Comparison of ENCODE assay signal across 10 mouse cellular contexts in genomic region chr7:28351676-28352191, GRCm38 (mm10). TPM values are rescaled to one million over a fixed set of nuclear protein-coding genes. Genes with fewer than 3 reads are reported as not detected.
DNase-seq lines count a peak whose midpoint lies in the region; ATAC-seq and TF ChIP-seq lines count a peak whose summit lies in the region.
"Had no signal": no experiment of that assay in that cellular context is flagged by ENCODE, and none has a peak within 500 bp of the region (broad histone marks: within the 10 kb centered on the region; RNA-seq: fewer than 3 reads in every experiment).

No protein-coding gene starts in this region.

- H3K9me3 ChIP-seq in lung, embryonic 14.5 days (ENCODE audit: low read depth, low read length) = no peaks in the 10 kb centered on the region
- H3K9me3 ChIP-seq in embryonic facial prominence, embryonic 15.5 days (replicated peaks) = no peaks in the 10 kb centered on the region
- no peaks in the 10 kb centered on the region for H3K9me3 ChIP-seq in limb, embryonic 11.5 days (ENCODE audit: control insufficient read depth, low read length)
- no peaks in the 10 kb centered on the region for H3K9me3 ChIP-seq in neural tube, embryonic 14.5 days (ENCODE audit: control insufficient read depth, low read length)

- peak overlapping the region; percentile 94 for H3K4me2 ChIP-seq in lung, embryonic 14.5 days
- H3K4me2 ChIP-seq in embryonic facial prominence, embryonic 15.5 days (replicated peaks) = peak overlapping the region; percentile 73
- H3K4me2 ChIP-seq in limb, embryonic 11.5 days (ENCODE audit: low read depth, severe bottlenecking) = peak overlapping the region; percentile 86
- peak overlapping the region; percentile 71 for H3K4me2 ChIP-seq in neural tube, embryonic 14.5 days (ENCODE audit: low read depth, low read length)

- peaks cover 37% of the 10 kb centered on the region for H3K36me3 ChIP-seq in lung, embryonic 14.5 days (ENCODE audit: insufficient read depth)
- H3K36me3 ChIP-seq in embryonic facial prominence, embryonic 15.5 days = peaks cover 35% of the 10 kb centered on the region
- peaks cover 15% of the 10 kb centered on the region for H3K36me3 ChIP-seq in limb, embryonic 11.5 days (ENCODE audit: control insufficient read depth, insufficient read depth, low read length)
- peaks cover 16% of the 10 kb centered on the region for H3K36me3 ChIP-seq in neural tube, embryonic 14.5 days (ENCODE audit: control insufficient read depth, insufficient read depth, low read length)

- no peak for DNase-seq in lung, embryonic 14.5 days
- no peak for DNase-seq in lung, postnatal 25 days (ENCODE audit: low spot score)
- DNase-seq in limb, embryonic 11.5 days (ENCODE audit: low spot score) = no peak
- no peak for DNase-seq in right cerebral cortex, postnatal 10 days (ENCODE audit: low spot score in 2 of 2)
- no peak for DNase-seq in adrenal gland, adult 18-20 months (ENCODE audit: low spot score in 2 of 2)
- DNase-seq in layer of hippocampus, adult 18-20 months (ENCODE audit: low spot score in 2 of 2) = no peak
- DNase-seq: adrenal gland, postnatal 25 days; lung, adult 2 months had no signal

- H3K4me3 ChIP-seq in lung, embryonic 14.5 days (ENCODE audit: low read depth, low read length) = peak overlapping the region; percentile 89
- peak overlapping the region; percentile 90 for H3K4me3 ChIP-seq in embryonic facial prominence, embryonic 15.5 days (replicated peaks)
- peak overlapping the region; percentile 91 for H3K4me3 ChIP-seq in limb, embryonic 11.5 days (ENCODE audit: low read depth, low read length)
- peak overlapping the region; percentile 67 for H3K4me3 ChIP-seq in neural tube, embryonic 14.5 days (ENCODE audit: low read depth, low read length)

- no peaks in the 10 kb centered on the region for H3K27me3 ChIP-seq in lung, embryonic 14.5 days (ENCODE audit: insufficient read depth, low read length)
- no peaks in the 10 kb centered on the region for H3K27me3 ChIP-seq in embryonic facial prominence, embryonic 15.5 days
- no peaks in the 10 kb centered on the region for H3K27me3 ChIP-seq in limb, embryonic 11.5 days (ENCODE audit: control insufficient read depth, insufficient read depth, low read length)
- H3K27me3 ChIP-seq in neural tube, embryonic 14.5 days (ENCODE audit: control insufficient read depth, insufficient read depth, low read length) = no peaks in the 10 kb centered on the region

- no peak for TF ChIP-seq CTCF in lung, embryonic 14.5 days (IDR thresholded peaks at IDR 0.05; ENCODE audit: low read depth)

- no peak for ATAC-seq in lung, embryonic 14.5 days (ENCODE audit: insufficient read depth)
- no peak for ATAC-seq in embryonic facial prominence, embryonic 15.5 days (ENCODE audit: insufficient number of reproducible peaks, low FRiP score, low TSS enrichment, low read depth)
- no peak for ATAC-seq in limb, embryonic 11.5 days (ENCODE audit: insufficient number of reproducible peaks, low FRiP score, low TSS enrichment, low read depth)
- no peak for ATAC-seq in neural tube, embryonic 14.5 days (ENCODE audit: low read depth)

- 26% methylated on average over 4 of the region's 4 CpGs for WGBS in lung, embryonic 14.5 days
- 31% methylated on average over 4 of the region's 4 CpGs for WGBS in embryonic facial prominence, embryonic 15.5 days
- WGBS in limb, embryonic 11.5 days = 39% methylated on average over 4 of the region's 4 CpGs
- 50% methylated on average over 4 of the region's 4 CpGs for WGBS in neural tube, embryonic 14.5 days

- peaks cover 6% of the 10 kb centered on the region for H3K4me1 ChIP-seq in lung, embryonic 14.5 days (ENCODE audit: insufficient read depth)
- peaks cover 29% of the 10 kb centered on the region for H3K4me1 ChIP-seq in embryonic facial prominence, embryonic 15.5 days
- peaks cover 11% of the 10 kb centered on the region for H3K4me1 ChIP-seq in limb, embryonic 11.5 days (ENCODE audit: control insufficient read depth, insufficient read depth, low read length)
- peaks cover 15% of the 10 kb centered on the region for H3K4me1 ChIP-seq in neural tube, embryonic 14.5 days (ENCODE audit: control insufficient read depth, insufficient read depth, low read length)

- peak overlapping the region; percentile 99 for H3K9ac ChIP-seq in lung, embryonic 14.5 days
- peak overlapping the region; percentile 97 for H3K9ac ChIP-seq in embryonic facial prominence, embryonic 15.5 days
- peak overlapping the region; percentile 96 for H3K9ac ChIP-seq in limb, embryonic 11.5 days (ENCODE audit: low read length)
- peak overlapping the region; percentile 94; the same call in 1 of the 2 replicates for H3K9ac ChIP-seq in neural tube, embryonic 14.5 days (replicated peaks; ENCODE audit: low read depth, low read length)

- peak overlapping the region; percentile 80 for H3K27ac ChIP-seq in lung, embryonic 14.5 days (ENCODE audit: low read depth)
- no peak overlapping the region; the same call in 1 of the 2 replicates for H3K27ac ChIP-seq in embryonic facial prominence, embryonic 15.5 days (replicated peaks)
- H3K27ac ChIP-seq in limb, embryonic 11.5 days (replicated peaks; ENCODE audit: low read depth, low read length) = no peak overlapping the region
- no peak overlapping the region for H3K27ac ChIP-seq in neural tube, embryonic 14.5 days (ENCODE audit: low read depth, low read length)

RNA-seq across cellular contexts. Expression of gene Rps16, which starts 1.3 kb away (rescaled TPM):
- polyA plus RNA-seq in lung, embryonic 14.5 days (2014; fragmentation: Nextera tagmentation; extraction: Ambion mirVana) = 1,310 and 1,324 TPM in 2 replicates
- 1,000 and 1,004 TPM in 2 replicates for polyA plus RNA-seq in embryonic facial prominence, embryonic 15.5 days (2015; fragmentation: Nextera tagmentation; extraction: Ambion mirVana)
- 1,100 and 1,120 TPM in 2 replicates for polyA plus RNA-seq in limb, embryonic 11.5 days (2014; fragmentation: Nextera tagmentation; extraction: Ambion mirVana)
- polyA plus RNA-seq in neural tube, embryonic 14.5 days (2014; fragmentation: Nextera tagmentation; extraction: Ambion mirVana) = 498 and 551 TPM in 2 replicates
- total RNA-seq in adrenal gland, adult 18-20 months (2021) = 100 to 1,000 TPM; 983 to 986 TPM
- total RNA-seq in layer of hippocampus, adult 18-20 months (2021) = 100 to 1,000 TPM; 481 to 546 TPM

RNA-seq across cellular contexts. Expression of gene Supt5, which starts 13.2 kb away (rescaled TPM):
- 73.5 and 77.5 TPM in 2 replicates for polyA plus RNA-seq in lung, embryonic 14.5 days (2014; fragmentation: Nextera tagmentation; extraction: Ambion mirVana)
- polyA plus RNA-seq in embryonic facial prominence, embryonic 15.5 days (2015; fragmentation: Nextera tagmentation; extraction: Ambion mirVana) = 93.3 and 98.8 TPM in 2 replicates
- polyA plus RNA-seq in limb, embryonic 11.5 days (2014; fragmentation: Nextera tagmentation; extraction: Ambion mirVana) = 89.0 and 94.7 TPM in 2 replicates
- polyA plus RNA-seq in neural tube, embryonic 14.5 days (2014; fragmentation: Nextera tagmentation; extraction: Ambion mirVana) = 77.1 and 87.1 TPM in 2 replicates
- total RNA-seq in adrenal gland, adult 18-20 months (2021) = 100 to 1,000 TPM; 143 to 193 TPM
- total RNA-seq in layer of hippocampus, adult 18-20 months (2021) = 100 to 1,000 TPM; 116 to 119 TPM

RNA-seq across cellular contexts. Expression of gene Plekhg2, which starts 20.7 kb away (rescaled TPM):
- polyA plus RNA-seq in lung, embryonic 14.5 days (2014; fragmentation: Nextera tagmentation; extraction: Ambion mirVana) = 74.1 and 75.1 TPM in 2 replicates
- 66.8 and 76.1 TPM in 2 replicates for polyA plus RNA-seq in embryonic facial prominence, embryonic 15.5 days (2015; fragmentation: Nextera tagmentation; extraction: Ambion mirVana)
- polyA plus RNA-seq in limb, embryonic 11.5 days (2014; fragmentation: Nextera tagmentation; extraction: Ambion mirVana) = 73.2 and 79.6 TPM in 2 replicates
- 15.9 and 23.5 TPM in 2 replicates for polyA plus RNA-seq in neural tube, embryonic 14.5 days (2014; fragmentation: Nextera tagmentation; extraction: Ambion mirVana)
- total RNA-seq in adrenal gland, adult 18-20 months (2021) = 10 to 100 TPM; 14.4 to 22.2 TPM
- total RNA-seq in layer of hippocampus, adult 18-20 months (2021) = 1 to 10 TPM; 4.8 to 5.1 TPM

RNA-seq across cellular contexts. Expression of gene Zfp36, which starts 28.3 kb away (rescaled TPM):
- polyA plus RNA-seq in lung, embryonic 14.5 days (2014; fragmentation: Nextera tagmentation; extraction: Ambion mirVana) = 12.9 and 13.2 TPM in 2 replicates
- polyA plus RNA-seq in embryonic facial prominence, embryonic 15.5 days (2015; fragmentation: Nextera tagmentation; extraction: Ambion mirVana) = 20.2 and 23.5 TPM in 2 replicates
- polyA plus RNA-seq in limb, embryonic 11.5 days (2014; fragmentation: Nextera tagmentation; extraction: Ambion mirVana) = 5.6 and 6.1 TPM in 2 replicates
- polyA plus RNA-seq in neural tube, embryonic 14.5 days (2014; fragmentation: Nextera tagmentation; extraction: Ambion mirVana) = 2.6 and 3.7 TPM in 2 replicates
- total RNA-seq in adrenal gland, adult 18-20 months (2021) = 10 to 100 TPM; 15.5 to 16.5 TPM
- total RNA-seq in layer of hippocampus, adult 18-20 months (2021) = 1 to 10 TPM; 3.5 to 3.7 TPM

RNA-seq across cellular contexts. Expression of gene Timm50, which starts 39.9 kb away (rescaled TPM):
- 162 and 174 TPM in 2 replicates for polyA plus RNA-seq in lung, embryonic 14.5 days (2014; fragmentation: Nextera tagmentation; extraction: Ambion mirVana)
- polyA plus RNA-seq in embryonic facial prominence, embryonic 15.5 days (2015; fragmentation: Nextera tagmentation; extraction: Ambion mirVana) = 125 and 128 TPM in 2 replicates
- polyA plus RNA-seq in limb, embryonic 11.5 days (2014; fragmentation: Nextera tagmentation; extraction: Ambion mirVana) = 184 and 205 TPM in 2 replicates
- polyA plus RNA-seq in neural tube, embryonic 14.5 days (2014; fragmentation: Nextera tagmentation; extraction: Ambion mirVana) = 132 and 139 TPM in 2 replicates
- total RNA-seq in adrenal gland, adult 18-20 months (2021) = 10 to 100 TPM; 72.4 to 98.0 TPM
- total RNA-seq in layer of hippocampus, adult 18-20 months (2021) = 10 to 100 TPM; 42.4 to 44.3 TPM
